Mouse (Mus musculus) left cerebral cortex, adult 11 months (tissue): ENCODE results near the gene Sh3rf1.
"Not testable (repeated sequence)": the region's sequence is repeated elsewhere in the genome, so short reads cannot be mapped to it uniquely, and the experiment has no call there.

Source experiments
- DNase-seq: peaks from one replicate; pipeline ENCODE4 v3.0.0; 2022; ENCODE audit warnings: low spot score

Sh3rf1 gene

GRCm38 (mm10) chr8:61373303-61373702 is 149.6 kb downstream of the Sh3rf1 start:
- no peak for DNase-seq

GRCm38 (mm10) chr8:61374059-61374755 is 150.5 kb downstream of the Sh3rf1 start:
- no peak for DNase-seq

GRCm38 (mm10) chr8:61375205-61375604 is 151.5 kb downstream of the Sh3rf1 start:
- no peak for DNase-seq

GRCm38 (mm10) chr8:61378847-61379698 is 155.4 kb downstream of the Sh3rf1 start:
- no peak for DNase-seq

GRCm38 (mm10) chr8:61384536-61384935 is 160.9 kb downstream of the Sh3rf1 start:
- DNase-seq: no peak

- DNase-seq: no peak
Measured at GRCm38 (mm10) chr8:61385502-61386191, 162.0 kb downstream of the Sh3rf1 start.

GRCm38 (mm10) chr8:61386645-61387044 is 163.0 kb downstream of the Sh3rf1 start:
- DNase-seq: no peak

GRCm38 (mm10) chr8:61387501-61387963 is 163.9 kb downstream of the Sh3rf1 start:
- DNase-seq: no peak

GRCm38 (mm10) chr8:61388341-61388740 is 164.7 kb downstream of the Sh3rf1 start:
- no peak for DNase-seq

- no peak for DNase-seq
Measured at GRCm38 (mm10) chr8:61390307-61391057, 166.8 kb downstream of the Sh3rf1 start.

- no peak for DNase-seq
Measured at GRCm38 (mm10) chr8:61391058-61391434, 167.4 kb downstream of the Sh3rf1 start.

GRCm38 (mm10) chr8:61397139-61397538 is 173.5 kb downstream of the Sh3rf1 start:
- no peak for DNase-seq

GRCm38 (mm10) chr8:61397755-61398154 is 174.1 kb downstream of the Sh3rf1 start:
- DNase-seq: no peak

GRCm38 (mm10) chr8:61402861-61403260 is 179.2 kb downstream of the Sh3rf1 start:
- no peak for DNase-seq

- DNase-seq: no peak
Measured at GRCm38 (mm10) chr8:61403266-61404177, 179.8 kb downstream of the Sh3rf1 start.

- DNase-seq: no peak
Measured at GRCm38 (mm10) chr8:61404178-61404560, 180.5 kb downstream of the Sh3rf1 start.

GRCm38 (mm10) chr8:61409081-61409480 is 185.4 kb downstream of the Sh3rf1 start:
- no peak for DNase-seq

- DNase-seq: not testable (repeated sequence)
Measured at GRCm38 (mm10) chr8:61409712-61410111, 186.0 kb downstream of the Sh3rf1 start.

- DNase-seq: no peak
Measured at GRCm38 (mm10) chr8:61419521-61419920, 195.8 kb downstream of the Sh3rf1 start.

GRCm38 (mm10) chr8:61420166-61420565 is 196.5 kb downstream of the Sh3rf1 start:
- no peak for DNase-seq

GRCm38 (mm10) chr8:61421606-61422005 is 197.9 kb downstream of the Sh3rf1 start:
- DNase-seq: peak; percentile 9
